Mouse (Mus musculus): ENCODE results near the gene Slc22a3.

GRCm38 (mm10) chr17:12530081-12530480 is 22.6 kb upstream of the Slc22a3 start:
- TF ChIP-seq EP300 (IDR thresholded peaks at IDR 0.05; ENCODE audit: low read depth) (no peak), CTCF (IDR thresholded peaks at IDR 0.05; ENCODE audit: low read depth) (no peak)
